Mouse (Mus musculus) stomach, embryonic 16.5 days (tissue): ENCODE data around the gene Ttc13. TPM values are rescaled to one million over a fixed set of nuclear protein-coding genes. Genes with fewer than 3 reads are reported as not detected.

Source experiments
- ATAC-seq: fragments of 200-750 bp; cut with Nextera tagmentation; 2 replicates; pipeline ENCODE4 v1.8.0; 2017; ENCODE audit warnings: moderate number of reproducible peaks, moderate TSS enrichment; ENCODE audit not compliant: insufficient read depth, low FRiP score
- H3K27ac ChIP-seq: fragments of 300-500 bp; sonication (generic); 2 replicates; pipeline ENCODE4 v1.5.1; 2014; ENCODE audit warnings: low read length
- H3K27me3 ChIP-seq: fragments of 300-500 bp; sonication (generic); 2 replicates; pipeline ENCODE4 v1.6.1; 2014; ENCODE audit warnings: low read length, control low read depth, mixed read lengths; ENCODE audit not compliant: control insufficient read depth, insufficient read depth
- H3K36me3 ChIP-seq: fragments of 300-500 bp; sonication (generic); 2 replicates; pipeline ENCODE4 v1.6.1; 2014; ENCODE audit warnings: low read length; ENCODE audit not compliant: control insufficient read depth, insufficient read depth
- H3K4me1 ChIP-seq: fragments of 300-500 bp; sonication (generic); 2 replicates; pipeline ENCODE4 v1.6.1; 2014; ENCODE audit warnings: low read length, control low read depth, mixed read lengths; ENCODE audit not compliant: control insufficient read depth, insufficient read depth
- H3K4me2 ChIP-seq: fragments of 300-500 bp; sonication (generic); 2 replicates; pipeline ENCODE4 v1.6.1; 2014; ENCODE audit warnings: low read depth, low read length, mixed read lengths
- H3K4me3 ChIP-seq: fragments of 300-500 bp; sonication (generic); replicated peaks from 2 replicates; pipeline ENCODE4 v1.5.1; 2014; ENCODE audit warnings: mild to moderate bottlenecking, low read length
- H3K9ac ChIP-seq: fragments of 300-500 bp; sonication (generic); 2 replicates; pipeline ENCODE4 v1.6.1; 2014; ENCODE audit warnings: low read length
- H3K9me3 ChIP-seq: fragments of 300-500 bp; sonication (generic); replicated peaks from 2 replicates; pipeline ENCODE4 v1.6.1; 2016; ENCODE audit warnings: low read length, control low read depth; ENCODE audit not compliant: control insufficient read depth
- WGBS: fragments of 180-500 bp; shearing (Covaris S2); extraction: QIAGEN DNeasy Blood & Tissue Kit; methylation state at CpG from one replicate; pipeline ENCODE4 v1.1.7; 2014; 5-methylcytosine and 5-hydroxymethylcytosine counted together
- polyA plus RNA-seq: library from polyadenylated mRNA; unstranded; fragments of >200 nt; fragmentation: Nextera tagmentation; extraction: Ambion mirVana; gene quantifications from 2 replicates; pipeline ENCODE4 v1.2.1, GENCODE M21; 2015

The Ttc13 gene
- polyA plus RNA-seq, 1 experiment from 2014 or later: 35.1 TPM

- H3K4me2 ChIP-seq: peak within 1 kb of the TSS; percentile 96
- peak; percentile 91 for ATAC-seq
- H3K9ac ChIP-seq: peak within 1 kb of the TSS; percentile 67
- H3K27ac ChIP-seq: no peak within 1 kb of the TSS; the same call in 1 of the 2 replicates
- H3K9me3 ChIP-seq: no peaks in the 10 kb centered on the region
- H3K4me3 ChIP-seq: peak within 1 kb of the TSS; percentile 65
- H3K27me3 ChIP-seq: peaks cover 18% of the 10 kb centered on the region
- peaks cover 26% of the 10 kb centered on the region for H3K4me1 ChIP-seq
- under 1% methylated on average over 41 of the region's 41 CpGs for WGBS
- H3K36me3 ChIP-seq: no peaks in the 10 kb centered on the region
Observed at GRCm38 (mm10) chr8:124751709-124752173, 30.0 kb upstream of the Ttc13 start, which contains the start of gene Fam89a. TSS of gene Fam89a (minus strand) at chr8:124751832.

GRCm38 (mm10) chr8:124751191-124751590, 29.4 kb upstream of the Ttc13 start:
- H3K4me3 ChIP-seq: peak overlapping the region; percentile 65
- H3K9ac ChIP-seq: peak overlapping the region; percentile 67
- no peaks in the 10 kb centered on the region for H3K9me3 ChIP-seq
- WGBS: under 1% methylated on average over 31 of the region's 31 CpGs
- peaks cover 26% of the 10 kb centered on the region for H3K4me1 ChIP-seq
- H3K36me3 ChIP-seq: no peaks in the 10 kb centered on the region
- no peak for ATAC-seq
- H3K27ac ChIP-seq: no peak overlapping the region
- H3K4me2 ChIP-seq: peak overlapping the region; percentile 96
- H3K27me3 ChIP-seq: peaks cover 18% of the 10 kb centered on the region

GRCm38 (mm10) chr8:124746661-124747060, 24.9 kb upstream of the Ttc13 start:
- Histone ChIP-seq H3K4me2 (no peak overlapping the region), H3K27me3 (peaks cover 16% of the 10 kb centered on the region), H3K4me3 (no peak overlapping the region), H3K9ac (no peak overlapping the region; the same call in 1 of the 2 replicates), H3K27ac (no peak overlapping the region), H3K4me1 (peaks cover 11% of the 10 kb centered on the region), H3K36me3 (no peaks in the 10 kb centered on the region), H3K9me3 (no peaks in the 10 kb centered on the region)
- no peak for ATAC-seq
- WGBS: 55% methylated on average over 13 of the region's 13 CpGs

- Histone ChIP-seq H3K27me3 (no peaks in the 10 kb centered on the region), H3K4me1 (no peaks in the 10 kb centered on the region), H3K9me3 (no peaks in the 10 kb centered on the region), H3K4me2 (no peak overlapping the region), H3K9ac (no peak overlapping the region), H3K27ac (no peak overlapping the region), H3K4me3 (no peak overlapping the region), H3K36me3 (no peaks in the 10 kb centered on the region)
- ATAC-seq: no peak
- WGBS: 53% methylated on average over 1 of the region's 1 CpGs
Observed at GRCm38 (mm10) chr8:124739268-124739667, 17.5 kb upstream of the Ttc13 start.

- Histone ChIP-seq H3K4me2 (no peak overlapping the region), H3K4me3 (no peak overlapping the region), H3K27me3 (no peaks in the 10 kb centered on the region), H3K4me1 (no peaks in the 10 kb centered on the region), H3K27ac (no peak overlapping the region), H3K9me3 (no peaks in the 10 kb centered on the region), H3K36me3 (peaks cover 9% of the 10 kb centered on the region; the same call in 1 of the 2 replicates), H3K9ac (no peak overlapping the region)
- no peak for ATAC-seq
- whole genome bisulfite sequencing: 72% methylated on average over 3 of the region's 3 CpGs
Observed at GRCm38 (mm10) chr8:124735371-124735911, 13.7 kb upstream of the Ttc13 start.

- Histone ChIP-seq H3K36me3 (peaks cover 12% of the 10 kb centered on the region; the same call in 1 of the 2 replicates), H3K4me1 (no peaks in the 10 kb centered on the region), H3K4me3 (no peak overlapping the region), H3K27ac (no peak overlapping the region), H3K9ac (no peak overlapping the region), H3K4me2 (no peak overlapping the region), H3K9me3 (no peaks in the 10 kb centered on the region), H3K27me3 (no peaks in the 10 kb centered on the region)
- no peak for ATAC-seq
- 88% methylated on average over 8 of the region's 8 CpGs for WGBS
Observed at GRCm38 (mm10) chr8:124732828-124733227, 11.0 kb upstream of the Ttc13 start.

- no peak overlapping the region for H3K9ac ChIP-seq
- no peak for ATAC-seq
- peaks cover 16% of the 10 kb centered on the region for H3K4me1 ChIP-seq
- 95% methylated on average over 7 of the region's 7 CpGs for WGBS
- no peaks in the 10 kb centered on the region for H3K9me3 ChIP-seq
- H3K27ac ChIP-seq: no peak overlapping the region
- no peak overlapping the region for H3K4me2 ChIP-seq
- no peak overlapping the region for H3K4me3 ChIP-seq
- no peaks in the 10 kb centered on the region for H3K27me3 ChIP-seq
- 0 out of 2 replicates have a peak, but pooled peaks cover under 1% of the 10 kb centered on the region for H3K36me3 ChIP-seq
Observed at GRCm38 (mm10) chr8:124724301-124724700, 2.5 kb upstream of the Ttc13 start.

GRCm38 (mm10) chr8:124720938-124721861, 583 bp downstream of the Ttc13 start:
- H3K4me1 ChIP-seq: peaks cover 16% of the 10 kb centered on the region
- H3K9me3 ChIP-seq: no peaks in the 10 kb centered on the region
- WGBS: 2% methylated on average over 31 of the region's 31 CpGs
- no peaks in the 10 kb centered on the region for H3K36me3 ChIP-seq
- H3K27ac ChIP-seq: no peak overlapping the region; the same call in 1 of the 2 replicates
- H3K4me3 ChIP-seq: peak overlapping the region; percentile 76
- H3K27me3 ChIP-seq: no peaks in the 10 kb centered on the region
- peak; percentile 38; the same call in 1 of the 2 replicates for ATAC-seq
- peak overlapping the region; percentile 85 for H3K9ac ChIP-seq
- peak overlapping the region; percentile 94 for H3K4me2 ChIP-seq

GRCm38 (mm10) chr8:124720133-124720532, 1.6 kb downstream of the Ttc13 start:
- H3K36me3 ChIP-seq: no peaks in the 10 kb centered on the region
- no peak overlapping the region for H3K27ac ChIP-seq
- H3K4me3 ChIP-seq: no peak overlapping the region
- no peak for ATAC-seq
- H3K4me2 ChIP-seq: no peak overlapping the region
- H3K4me1 ChIP-seq: peaks cover 16% of the 10 kb centered on the region
- H3K27me3 ChIP-seq: no peaks in the 10 kb centered on the region
- 77% methylated on average over 7 of the region's 7 CpGs for WGBS
- H3K9ac ChIP-seq: no peak overlapping the region
- H3K9me3 ChIP-seq: no peaks in the 10 kb centered on the region
